Mouse (Mus musculus): ENCODE results near the gene 1700012B07Rik. TPM values are rescaled to one million over a fixed set of nuclear protein-coding genes. Genes with fewer than 3 reads are reported as not detected.

The 1700012B07Rik gene
- polyA plus RNA-seq, 1 experiment from 2014 or later, result not detected

- Histone ChIP-seq H3K4me1 (ENCODE audit: control insufficient read depth, insufficient read depth, low read length) (no peaks in the 10 kb centered on the region; the same call in 1 of the 2 replicates), H3K27ac (ENCODE audit: low read length) (no peak overlapping the region), H3K9ac (ENCODE audit: low read length) (no peak overlapping the region), H3K9me3 (replicated peaks; ENCODE audit: control insufficient read depth, low read length) (no peaks in the 10 kb centered on the region), H3K4me2 (ENCODE audit: low read depth, low read length) (no peak overlapping the region), H3K36me3 (ENCODE audit: control insufficient read depth, insufficient read depth) (no peaks in the 10 kb centered on the region), H3K27me3 (ENCODE audit: control insufficient read depth, insufficient read depth, low read length) (no peaks in the 10 kb centered on the region), H3K4me3 (ENCODE audit: low read length) (no peak overlapping the region)
- no peak for ATAC-seq (replicated peaks; ENCODE audit: extremely low read depth, insufficient read depth, low FRiP score)
- WGBS, result 54% methylated on average over 3 of the region's 3 CpGs
These were observed 10.4 kb downstream of the 1700012B07Rik start for GRCm38 (mm10) chr11:109817405-109817804.

- WGBS, result 61% methylated on average over 1 of the region's 1 CpGs
- H3K36me3 ChIP-seq (ENCODE audit: control insufficient read depth, insufficient read depth), result no peaks in the 10 kb centered on the region
- no peak overlapping the region for H3K4me3 ChIP-seq (ENCODE audit: low read length)
- no peak overlapping the region for H3K4me2 ChIP-seq (ENCODE audit: low read depth, low read length)
- H3K9ac ChIP-seq (ENCODE audit: low read length), result no peak overlapping the region
- no peak for ATAC-seq (replicated peaks; ENCODE audit: extremely low read depth, insufficient read depth, low FRiP score)
- H3K4me1 ChIP-seq (ENCODE audit: control insufficient read depth, insufficient read depth, low read length), result no peaks in the 10 kb centered on the region
- H3K27me3 ChIP-seq (ENCODE audit: control insufficient read depth, insufficient read depth, low read length), result no peaks in the 10 kb centered on the region
- H3K27ac ChIP-seq (ENCODE audit: low read length), result no peak overlapping the region
- no peaks in the 10 kb centered on the region for H3K9me3 ChIP-seq (replicated peaks; ENCODE audit: control insufficient read depth, low read length)
These were observed 10.9 kb downstream of the 1700012B07Rik start for GRCm38 (mm10) chr11:109816911-109817310.

GRCm38 (mm10) chr11:109811721-109812120 lies 16.1 kb downstream of the 1700012B07Rik start:
- H3K4me1 ChIP-seq (ENCODE audit: control insufficient read depth, insufficient read depth, low read length), result no peaks in the 10 kb centered on the region
- no peak overlapping the region for H3K9ac ChIP-seq (ENCODE audit: low read length)
- no peaks in the 10 kb centered on the region for H3K27me3 ChIP-seq (ENCODE audit: control insufficient read depth, insufficient read depth, low read length)
- WGBS, result 23% methylated on average over 2 of the region's 2 CpGs
- no peak overlapping the region for H3K4me2 ChIP-seq (ENCODE audit: low read depth, low read length)
- H3K4me3 ChIP-seq (ENCODE audit: low read length), result no peak overlapping the region
- H3K9me3 ChIP-seq (replicated peaks; ENCODE audit: control insufficient read depth, low read length), result peaks cover 6% of the 10 kb centered on the region; the same call in 1 of the 2 replicates
- H3K27ac ChIP-seq (ENCODE audit: low read length), result no peak overlapping the region
- ATAC-seq (replicated peaks; ENCODE audit: extremely low read depth, insufficient read depth, low FRiP score), result no peak
- H3K36me3 ChIP-seq (ENCODE audit: control insufficient read depth, insufficient read depth), result no peaks in the 10 kb centered on the region

- no peak for ATAC-seq (replicated peaks; ENCODE audit: extremely low read depth, insufficient read depth, low FRiP score)
- H3K4me1 ChIP-seq (ENCODE audit: control insufficient read depth, insufficient read depth, low read length), result no peaks in the 10 kb centered on the region
- no peak overlapping the region for H3K4me3 ChIP-seq (ENCODE audit: low read length)
- H3K27me3 ChIP-seq (ENCODE audit: control insufficient read depth, insufficient read depth, low read length), result no peaks in the 10 kb centered on the region
- H3K36me3 ChIP-seq (ENCODE audit: control insufficient read depth, insufficient read depth), result no peaks in the 10 kb centered on the region
- no peak overlapping the region for H3K9ac ChIP-seq (ENCODE audit: low read length)
- peaks cover 6% of the 10 kb centered on the region; the same call in 1 of the 2 replicates for H3K9me3 ChIP-seq (replicated peaks; ENCODE audit: control insufficient read depth, low read length)
- no peak overlapping the region for H3K27ac ChIP-seq (ENCODE audit: low read length)
- WGBS, result 54% methylated on average over 4 of the region's 4 CpGs
- H3K4me2 ChIP-seq (ENCODE audit: low read depth, low read length), result no peak overlapping the region
These were observed 18.5 kb downstream of the 1700012B07Rik start for GRCm38 (mm10) chr11:109809175-109809855.

GRCm38 (mm10) chr11:109801515-109801914 lies 26.3 kb downstream of the 1700012B07Rik start:
- no peak for ATAC-seq (replicated peaks; ENCODE audit: extremely low read depth, insufficient read depth, low FRiP score)
- H3K9ac ChIP-seq (ENCODE audit: low read length), result no peak overlapping the region
- H3K27me3 ChIP-seq (ENCODE audit: control insufficient read depth, insufficient read depth, low read length), result no peaks in the 10 kb centered on the region
- no peak overlapping the region for H3K4me3 ChIP-seq (ENCODE audit: low read length)
- H3K36me3 ChIP-seq (ENCODE audit: control insufficient read depth, insufficient read depth), result no peaks in the 10 kb centered on the region
- H3K4me2 ChIP-seq (ENCODE audit: low read depth, low read length), result no peak overlapping the region
- WGBS, result 53% methylated on average over 1 of the region's 1 CpGs
- H3K4me1 ChIP-seq (ENCODE audit: control insufficient read depth, insufficient read depth, low read length), result no peaks in the 10 kb centered on the region
- H3K27ac ChIP-seq (ENCODE audit: low read length), result no peak overlapping the region
- no peaks in the 10 kb centered on the region for H3K9me3 ChIP-seq (replicated peaks; ENCODE audit: control insufficient read depth, low read length)

GRCm38 (mm10) chr11:109797531-109797930 lies 30.3 kb downstream of the 1700012B07Rik start:
- WGBS, result 60% methylated on average over 6 of the region's 6 CpGs
- H3K27ac ChIP-seq (ENCODE audit: low read length), result no peak overlapping the region
- no peaks in the 10 kb centered on the region for H3K36me3 ChIP-seq (ENCODE audit: control insufficient read depth, insufficient read depth)
- H3K4me1 ChIP-seq (ENCODE audit: control insufficient read depth, insufficient read depth, low read length), result no peaks in the 10 kb centered on the region
- no peak overlapping the region for H3K9ac ChIP-seq (ENCODE audit: low read length)
- ATAC-seq (replicated peaks; ENCODE audit: extremely low read depth, insufficient read depth, low FRiP score), result no peak
- H3K27me3 ChIP-seq (ENCODE audit: control insufficient read depth, insufficient read depth, low read length), result no peaks in the 10 kb centered on the region
- H3K9me3 ChIP-seq (replicated peaks; ENCODE audit: control insufficient read depth, low read length), result peaks cover 2% of the 10 kb centered on the region; the same call in 1 of the 2 replicates
- H3K4me3 ChIP-seq (ENCODE audit: low read length), result no peak overlapping the region
- H3K4me2 ChIP-seq (ENCODE audit: low read depth, low read length), result no peak overlapping the region

GRCm38 (mm10) chr11:109795536-109795935 lies 32.3 kb downstream of the 1700012B07Rik start:
- 52% methylated on average over 2 of the region's 2 CpGs for WGBS
- H3K36me3 ChIP-seq (ENCODE audit: control insufficient read depth, insufficient read depth), result no peaks in the 10 kb centered on the region
- ATAC-seq (replicated peaks; ENCODE audit: extremely low read depth, insufficient read depth, low FRiP score), result no peak
- H3K27ac ChIP-seq (ENCODE audit: low read length), result no peak overlapping the region
- no peaks in the 10 kb centered on the region for H3K27me3 ChIP-seq (ENCODE audit: control insufficient read depth, insufficient read depth, low read length)
- H3K4me2 ChIP-seq (ENCODE audit: low read depth, low read length), result no peak overlapping the region
- no peak overlapping the region for H3K9ac ChIP-seq (ENCODE audit: low read length)
- H3K4me3 ChIP-seq (ENCODE audit: low read length), result no peak overlapping the region
- no peaks in the 10 kb centered on the region for H3K4me1 ChIP-seq (ENCODE audit: control insufficient read depth, insufficient read depth, low read length)
- H3K9me3 ChIP-seq (replicated peaks; ENCODE audit: control insufficient read depth, low read length), result peaks cover 5% of the 10 kb centered on the region; the same call in 1 of the 2 replicates

GRCm38 (mm10) chr11:109793578-109793977 lies 34.3 kb downstream of the 1700012B07Rik start:
- H3K4me2 ChIP-seq (ENCODE audit: low read depth, low read length), result no peak overlapping the region
- no peak overlapping the region for H3K9ac ChIP-seq (ENCODE audit: low read length)
- H3K4me1 ChIP-seq (ENCODE audit: control insufficient read depth, insufficient read depth, low read length), result no peaks in the 10 kb centered on the region
- H3K36me3 ChIP-seq (ENCODE audit: control insufficient read depth, insufficient read depth), result no peaks in the 10 kb centered on the region
- H3K27me3 ChIP-seq (ENCODE audit: control insufficient read depth, insufficient read depth, low read length), result no peaks in the 10 kb centered on the region
- H3K27ac ChIP-seq (ENCODE audit: low read length), result no peak overlapping the region
- no peak overlapping the region for H3K4me3 ChIP-seq (ENCODE audit: low read length)
- peaks cover 5% of the 10 kb centered on the region; the same call in 1 of the 2 replicates for H3K9me3 ChIP-seq (replicated peaks; ENCODE audit: control insufficient read depth, low read length)
- WGBS, result 78% methylated on average over 4 of the region's 4 CpGs
- no peak for ATAC-seq (replicated peaks; ENCODE audit: extremely low read depth, insufficient read depth, low FRiP score)

GRCm38 (mm10) chr11:109792401-109792997 lies 35.3 kb downstream of the 1700012B07Rik start:
- WGBS, result 82% methylated on average over 13 of the region's 13 CpGs
- Histone ChIP-seq H3K4me3 (ENCODE audit: low read length) (no peak overlapping the region), H3K27me3 (ENCODE audit: control insufficient read depth, insufficient read depth, low read length) (no peaks in the 10 kb centered on the region), H3K27ac (ENCODE audit: low read length) (no peak overlapping the region), H3K9ac (ENCODE audit: low read length) (no peak overlapping the region), H3K4me1 (ENCODE audit: control insufficient read depth, insufficient read depth, low read length) (no peaks in the 10 kb centered on the region), H3K4me2 (ENCODE audit: low read depth, low read length) (no peak overlapping the region), H3K36me3 (ENCODE audit: control insufficient read depth, insufficient read depth) (no peaks in the 10 kb centered on the region), H3K9me3 (replicated peaks; ENCODE audit: control insufficient read depth, low read length) (peaks cover 5% of the 10 kb centered on the region; the same call in 1 of the 2 replicates)
- ATAC-seq (replicated peaks; ENCODE audit: extremely low read depth, insufficient read depth, low FRiP score), result no peak

Data from heart, embryonic 16.5 days (tissue).